Mouse (Mus musculus): ENCODE measurements at regions not wholly inside any gene's neighbourhood (a gene's known extent, or its start where the extent isn't known, plus 50 kb on each side); places are given as distances from the start of the nearest gene placed in this dataset.

DNA sequence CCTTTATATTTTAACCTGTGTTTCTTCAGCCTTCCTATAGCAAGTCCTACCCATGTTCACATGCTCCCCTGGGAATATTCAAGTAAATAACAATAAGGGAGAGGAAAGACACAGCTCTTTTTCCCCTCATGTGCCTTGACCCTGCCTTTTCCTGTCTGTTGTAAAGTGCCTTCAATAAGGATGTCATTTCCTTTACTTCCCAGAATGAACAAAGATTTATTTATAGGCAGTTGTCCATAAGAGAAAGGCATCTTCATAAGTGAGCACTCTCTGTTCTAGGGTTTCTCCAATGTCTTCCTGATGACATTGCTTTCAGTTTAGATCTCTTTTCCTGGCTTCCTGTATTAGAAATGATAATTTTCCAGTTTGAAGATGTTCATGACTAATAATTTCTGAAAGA is 294.5 kb upstream of the Dmac1 start:
- no peak for TF ChIP-seq CTCF (conservative IDR thresholded peaks at IDR 0.05; ENCODE audit: low read length)
- TF ChIP-seq POU5F1 (IDR thresholded peaks at IDR 0.05; ENCODE audit: borderline replicate concordance, low read length): no peak
- TF ChIP-seq NANOG (IDR thresholded peaks at IDR 0.05; ENCODE audit: borderline replicate concordance, low read length): no peak
- H3K9me3 ChIP-seq (ENCODE audit: low read length): no peaks in the 10 kb centered on the region
- H3K4me3 ChIP-seq (replicated peaks; ENCODE audit: low read length): no peak overlapping the region
- no peaks in the 10 kb centered on the region for H3K27me3 ChIP-seq (ENCODE audit: insufficient read depth, low read length)
- no peaks in the 10 kb centered on the region for H3K36me3 ChIP-seq (ENCODE audit: insufficient read depth, low read length)
- H3K4me1 ChIP-seq (replicated peaks; ENCODE audit: low read depth, low read length): no peaks in the 10 kb centered on the region

- Histone ChIP-seq H3K4me3 (replicated peaks; ENCODE audit: low read length) (no peak overlapping the region), H3K9me3 (ENCODE audit: low read length) (no peaks in the 10 kb centered on the region), H3K4me1 (replicated peaks; ENCODE audit: low read depth, low read length) (peaks cover under 1% of the 10 kb centered on the region; the same call in 1 of the 2 replicates), H3K36me3 (ENCODE audit: insufficient read depth, low read length) (no peaks in the 10 kb centered on the region), H3K27me3 (ENCODE audit: insufficient read depth, low read length) (no peaks in the 10 kb centered on the region)
- TF ChIP-seq CTCF (conservative IDR thresholded peaks at IDR 0.05; ENCODE audit: low read length) (no peak), NANOG (IDR thresholded peaks at IDR 0.05; ENCODE audit: borderline replicate concordance, low read length) (no peak), POU5F1 (IDR thresholded peaks at IDR 0.05; ENCODE audit: borderline replicate concordance, low read length) (no peak)
These were observed 289.5 kb upstream of the Dmac1 start for GRCm38 (mm10) chr4:75567630-75568029.

DNA sequence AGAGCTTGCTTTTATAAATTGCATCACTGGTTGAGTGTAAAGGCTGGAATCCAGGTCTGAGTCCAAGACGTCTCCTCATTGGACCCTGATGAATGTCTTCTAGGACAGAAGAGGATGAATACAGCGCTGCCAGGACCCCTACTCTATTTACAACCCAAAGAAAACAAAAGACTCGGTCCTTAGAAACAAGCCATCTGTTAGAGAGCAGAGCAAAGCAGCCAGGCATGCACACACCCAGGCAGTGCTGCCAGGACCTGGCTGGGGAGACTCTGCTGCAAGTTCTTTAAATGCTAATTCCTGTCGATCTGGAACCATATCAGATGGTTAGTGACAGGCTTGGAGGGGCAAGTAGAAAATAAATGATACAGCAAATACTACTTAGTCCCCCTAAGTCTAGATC is 284.4 kb upstream of the Dmac1 start:
- Histone ChIP-seq H3K36me3 (ENCODE audit: insufficient read depth, low read length) (no peaks in the 10 kb centered on the region), H3K9me3 (ENCODE audit: low read length) (no peaks in the 10 kb centered on the region), H3K4me3 (replicated peaks; ENCODE audit: low read length) (no peak overlapping the region), H3K27me3 (ENCODE audit: insufficient read depth, low read length) (no peaks in the 10 kb centered on the region), H3K4me1 (replicated peaks; ENCODE audit: low read depth, low read length) (peaks cover 4% of the 10 kb centered on the region; the same call in 1 of the 2 replicates)
- TF ChIP-seq POU5F1 (IDR thresholded peaks at IDR 0.05; ENCODE audit: borderline replicate concordance, low read length) (no peak), CTCF (conservative IDR thresholded peaks at IDR 0.05; ENCODE audit: low read length) (no peak), NANOG (IDR thresholded peaks at IDR 0.05; ENCODE audit: borderline replicate concordance, low read length) (no peak)

- no peak overlapping the region for H3K4me3 ChIP-seq (replicated peaks; ENCODE audit: low read length)
- no peaks in the 10 kb centered on the region for H3K27me3 ChIP-seq (ENCODE audit: insufficient read depth, low read length)
- peaks cover 4% of the 10 kb centered on the region; the same call in 1 of the 2 replicates for H3K4me1 ChIP-seq (replicated peaks; ENCODE audit: low read depth, low read length)
- TF ChIP-seq CTCF (conservative IDR thresholded peaks at IDR 0.05; ENCODE audit: low read length) (no peak), POU5F1 (IDR thresholded peaks at IDR 0.05; ENCODE audit: borderline replicate concordance, low read length) (no peak), NANOG (IDR thresholded peaks at IDR 0.05; ENCODE audit: borderline replicate concordance, low read length) (no peak)
- no peaks in the 10 kb centered on the region for H3K36me3 ChIP-seq (ENCODE audit: insufficient read depth, low read length)
- H3K9me3 ChIP-seq (ENCODE audit: low read length): no peaks in the 10 kb centered on the region
These were observed 283.7 kb upstream of the Dmac1 start for GRCm38 (mm10) chr4:75561792-75562191.

DNA sequence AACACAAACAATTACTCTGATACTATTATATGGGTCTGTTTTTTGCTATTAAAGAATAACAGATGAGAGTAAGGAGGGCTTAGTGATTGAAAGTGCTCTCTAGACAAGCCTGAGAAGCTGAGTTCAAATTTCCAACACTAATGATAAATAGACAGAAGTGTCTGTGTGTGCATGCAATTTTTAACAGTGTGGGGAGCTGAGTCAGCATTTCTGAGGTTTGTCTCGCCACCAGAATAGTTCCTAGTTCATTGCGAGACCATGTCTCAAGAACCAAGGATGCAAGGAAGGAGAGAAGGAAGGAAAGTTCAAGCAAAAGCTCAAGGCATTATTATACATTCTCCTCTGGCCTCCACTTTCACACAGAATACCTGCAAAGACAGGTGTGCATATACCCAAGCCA is 259.7 kb upstream of the Dmac1 start:
- Histone ChIP-seq H3K27me3 (ENCODE audit: insufficient read depth, low read length) (no peaks in the 10 kb centered on the region), H3K4me3 (replicated peaks; ENCODE audit: low read length) (no peak overlapping the region), H3K36me3 (ENCODE audit: insufficient read depth, low read length) (no peaks in the 10 kb centered on the region), H3K9me3 (ENCODE audit: low read length) (no peaks in the 10 kb centered on the region), H3K4me1 (replicated peaks; ENCODE audit: low read depth, low read length) (no peaks in the 10 kb centered on the region)
- TF ChIP-seq POU5F1 (IDR thresholded peaks at IDR 0.05; ENCODE audit: borderline replicate concordance, low read length) (no peak), NANOG (IDR thresholded peaks at IDR 0.05; ENCODE audit: borderline replicate concordance, low read length) (no peak), CTCF (conservative IDR thresholded peaks at IDR 0.05; ENCODE audit: low read length) (no peak)

DNA sequence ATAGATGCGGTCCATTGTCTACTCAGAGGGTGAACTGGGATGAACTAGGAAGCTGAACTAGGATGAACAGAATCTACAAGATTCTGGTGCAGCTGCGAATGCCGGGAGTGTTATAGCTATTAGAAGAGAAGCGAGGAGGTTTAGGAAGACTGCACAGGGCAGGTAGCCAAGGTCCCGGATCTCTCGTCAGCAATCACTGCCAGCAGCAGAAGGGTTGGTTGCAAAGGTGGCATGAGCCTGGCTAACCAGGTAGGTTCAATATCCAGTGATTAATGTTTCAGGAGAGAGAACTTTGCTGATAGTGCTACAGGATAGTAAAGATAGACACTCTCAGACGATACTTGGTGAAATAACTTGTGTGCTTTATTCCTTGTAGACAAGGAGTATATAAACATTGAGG is 257.0 kb upstream of the Dmac1 start:
- Histone ChIP-seq H3K36me3 (ENCODE audit: insufficient read depth, low read length) (no peaks in the 10 kb centered on the region), H3K4me1 (replicated peaks; ENCODE audit: low read depth, low read length) (no peaks in the 10 kb centered on the region), H3K9me3 (ENCODE audit: low read length) (no peaks in the 10 kb centered on the region), H3K4me3 (replicated peaks; ENCODE audit: low read length) (no peak overlapping the region), H3K27me3 (ENCODE audit: insufficient read depth, low read length) (no peaks in the 10 kb centered on the region)
- no peak for TF ChIP-seq POU5F1 (IDR thresholded peaks at IDR 0.05; ENCODE audit: borderline replicate concordance, low read length)
- no peak for TF ChIP-seq CTCF (conservative IDR thresholded peaks at IDR 0.05; ENCODE audit: low read length)
- TF ChIP-seq NANOG (IDR thresholded peaks at IDR 0.05; ENCODE audit: borderline replicate concordance, low read length): no peak

- no peak overlapping the region for H3K4me3 ChIP-seq (replicated peaks; ENCODE audit: low read length)
- no peak for TF ChIP-seq CTCF (conservative IDR thresholded peaks at IDR 0.05; ENCODE audit: low read length)
- TF ChIP-seq POU5F1 (IDR thresholded peaks at IDR 0.05; ENCODE audit: borderline replicate concordance, low read length): no peak
- TF ChIP-seq NANOG (IDR thresholded peaks at IDR 0.05; ENCODE audit: borderline replicate concordance, low read length): no peak
- no peaks in the 10 kb centered on the region for H3K9me3 ChIP-seq (ENCODE audit: low read length)
These were observed 251.5 kb upstream of the Dmac1 start for GRCm38 (mm10) chr4:75529607-75530006.

DNA sequence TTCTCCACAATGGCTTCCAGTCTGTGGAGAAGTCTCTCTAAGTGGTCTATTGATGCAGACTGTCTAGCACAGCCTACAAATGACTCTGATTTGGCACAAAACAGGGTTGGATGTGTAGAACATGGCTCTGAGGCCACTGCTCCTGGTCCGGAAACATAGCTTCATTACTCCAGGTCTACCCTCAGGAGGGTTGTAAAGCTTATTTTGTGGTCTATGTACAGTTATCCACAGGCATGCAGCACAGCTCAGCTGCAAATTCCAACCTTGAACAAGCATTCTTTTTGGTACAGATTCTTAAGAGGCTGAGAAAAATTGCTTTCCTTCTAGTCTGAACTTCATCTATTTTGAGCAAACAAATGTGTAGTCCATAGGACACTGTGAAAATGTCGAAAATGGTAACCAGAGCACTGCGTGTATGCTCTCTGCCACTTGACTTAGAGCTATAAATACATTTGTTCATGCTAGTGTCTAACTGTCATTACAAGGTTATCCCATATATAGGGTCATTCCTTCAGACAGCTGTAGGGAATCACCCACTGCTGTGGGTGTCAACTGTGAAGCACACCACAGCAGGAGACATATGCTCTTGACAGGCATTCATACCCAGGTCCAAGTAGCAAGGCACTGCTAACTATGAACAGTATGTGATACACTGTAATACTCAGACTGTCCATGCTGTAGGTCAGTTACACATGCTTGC is 239.5 kb upstream of the Dmac1 start:
- Histone ChIP-seq H3K27me3 (ENCODE audit: insufficient read depth, low read length) (no peaks in the 10 kb centered on the region), H3K4me1 (replicated peaks; ENCODE audit: low read depth, low read length) (no peaks in the 10 kb centered on the region), H3K4me3 (replicated peaks; ENCODE audit: low read length) (no peak overlapping the region), H3K9me3 (ENCODE audit: low read length) (0 out of 2 replicates have a peak, but pooled peaks cover under 1% of the 10 kb centered on the region), H3K36me3 (ENCODE audit: insufficient read depth, low read length) (no peaks in the 10 kb centered on the region)
- no peak for TF ChIP-seq CTCF (conservative IDR thresholded peaks at IDR 0.05; ENCODE audit: low read length)
- no peak for TF ChIP-seq POU5F1 (IDR thresholded peaks at IDR 0.05; ENCODE audit: borderline replicate concordance, low read length)
- TF ChIP-seq NANOG (IDR thresholded peaks at IDR 0.05; ENCODE audit: borderline replicate concordance, low read length): no peak

More at GRCm38 (mm10) chr4:75529607-75530006, 251.5 kb upstream of the Dmac1 start:
- no peaks in the 10 kb centered on the region for H3K27me3 ChIP-seq (ENCODE audit: insufficient read depth, low read length)
- H3K4me1 ChIP-seq (replicated peaks; ENCODE audit: low read depth, low read length): no peaks in the 10 kb centered on the region
- H3K36me3 ChIP-seq (ENCODE audit: insufficient read depth, low read length): no peaks in the 10 kb centered on the region
